Mouse (Mus musculus) right cerebral cortex, postnatal 10 days (tissue): ENCODE results near the gene Adra1b.

Experiments
- DNase-seq, 2 experiments: peaks; one replicate each; pipeline ENCODE4 v3.0.0; 2021; ENCODE audit warnings: low spot score in 2 of 2

Gene Adra1b

GRCm38 (mm10) chr11:43895323-43895722 lies 5.7 kb downstream of the Adra1b start:
- DNase-seq: no peak

GRCm38 (mm10) chr11:43892546-43892945 lies 8.5 kb downstream of the Adra1b start:
- DNase-seq: no peak

- no peak for DNase-seq
Measured at GRCm38 (mm10) chr11:43891457-43891856, 9.6 kb downstream of the Adra1b start.

GRCm38 (mm10) chr11:43889208-43889915 lies 11.6 kb downstream of the Adra1b start:
- no peak for DNase-seq

GRCm38 (mm10) chr11:43888736-43889135 lies 12.3 kb downstream of the Adra1b start:
- DNase-seq: no peak

- DNase-seq: no peak
Measured at GRCm38 (mm10) chr11:43887597-43887996, 13.4 kb downstream of the Adra1b start.

- no peak for DNase-seq
Measured at GRCm38 (mm10) chr11:43884521-43884920, 16.5 kb downstream of the Adra1b start.

- no peak for DNase-seq
Measured at GRCm38 (mm10) chr11:43883641-43884181, 17.3 kb downstream of the Adra1b start.

- no peak for DNase-seq
Measured at GRCm38 (mm10) chr11:43877211-43877610, 23.8 kb downstream of the Adra1b start.

- no peak for DNase-seq
Measured at GRCm38 (mm10) chr11:43867721-43868281, 33.2 kb downstream of the Adra1b start.

GRCm38 (mm10) chr11:43865298-43866165 lies 35.5 kb downstream of the Adra1b start:
- no peak for DNase-seq

- DNase-seq: no peak
Measured at GRCm38 (mm10) chr11:43853046-43853445, 48.0 kb downstream of the Adra1b start.

- DNase-seq: no peak
Measured at GRCm38 (mm10) chr11:43848056-43848455, 53.0 kb downstream of the Adra1b start.

- no peak for DNase-seq
Measured at GRCm38 (mm10) chr11:43841596-43841995, 59.4 kb downstream of the Adra1b start.

GRCm38 (mm10) chr11:43840491-43840890 lies 60.5 kb downstream of the Adra1b start:
- DNase-seq: no peak

GRCm38 (mm10) chr11:43835880-43836740 lies 64.9 kb downstream of the Adra1b start:
- peak; percentile 82 to 86 for DNase-seq

- no peak for DNase-seq
Measured at GRCm38 (mm10) chr11:43835456-43835855, 65.6 kb downstream of the Adra1b start.

- peak; percentile 28 to 30 for DNase-seq
Measured at GRCm38 (mm10) chr11:43834531-43834930, 66.5 kb downstream of the Adra1b start.

GRCm38 (mm10) chr11:43831530-43831929 lies 69.5 kb downstream of the Adra1b start:
- peak; percentile 31 to 39 for DNase-seq

- no peak for DNase-seq
Measured at GRCm38 (mm10) chr11:43826769-43827168, 74.2 kb downstream of the Adra1b start.

- DNase-seq: no peak
Measured at GRCm38 (mm10) chr11:43823349-43823748, 77.7 kb downstream of the Adra1b start.
